Mouse (Mus musculus) small intestine, adult 2 months (tissue): ENCODE data around the gene Dnah14.

ENCODE experiments used
- CTCF ChIP-seq: fragments of 200-500 bp; IDR thresholded peaks from 2 replicates; pipeline ENCODE4 v1.5.1; 2012; ENCODE audit warnings: low read depth, mild to moderate bottlenecking, control low read depth, inconsistent platforms, low read length, moderate library complexity, mixed read lengths; ENCODE audit not compliant: insufficient replicate concordance, insufficient read length; ENCODE audit errors: extremely low read depth
- POLR2A ChIP-seq: fragments of 200-500 bp; IDR thresholded peaks from 2 replicates; pipeline ENCODE4 v1.6.1; 2012; ENCODE audit warnings: low read depth, mild to moderate bottlenecking, control low read depth, inconsistent platforms, low read length, moderate library complexity

DNA sequence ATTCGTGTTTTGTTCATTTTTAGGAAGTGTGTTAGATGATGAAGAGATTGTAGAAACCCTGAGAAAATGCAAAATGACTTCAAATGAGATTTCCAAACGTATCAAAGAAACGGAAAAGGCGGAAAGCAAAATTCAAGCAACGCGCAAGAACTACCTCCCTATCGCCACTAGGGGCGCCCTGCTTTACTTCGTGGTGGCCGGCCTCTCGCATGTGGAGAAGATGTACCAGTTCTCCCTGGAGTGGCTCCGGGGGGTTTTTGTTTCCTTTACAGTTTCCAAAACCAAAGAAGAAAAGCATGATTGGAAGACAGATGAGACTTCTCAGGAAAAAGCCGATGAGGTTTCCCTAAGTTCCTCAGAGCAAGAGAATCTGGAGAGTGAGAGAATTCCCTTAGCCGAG lies 193.0 kb downstream of the Dnah14 start:
- TF ChIP-seq POLR2A = no peak
- TF ChIP-seq CTCF = peak; percentile 43; the same call in 1 of the 2 replicates
